ENCODE assay signal across 16 mouse cellular contexts in genomic region chr12:116763961-116764360, GRCm38 (mm10).
"Had no signal": no experiment of that assay in that cellular context is flagged by ENCODE, and none has a peak within 500 bp of the region (broad histone marks: within the 10 kb centered on the region; RNA-seq: fewer than 3 reads in every experiment).

No protein-coding gene starts in this region.

- DNase-seq: retina, postnatal 1 day; right cerebral cortex, adult 18-20 months; right cerebral cortex, postnatal 14 days; right cerebral cortex, postnatal 25 days; right cerebral cortex, postnatal 4 days; spleen, adult 18-20 months; thymus, adult 18-20 months; thymus, adult 2 months; thymus, postnatal 14 days; thymus, postnatal 25 days; thymus, postnatal 36 days; thymus, postnatal 4 days had no signal

- H3K27ac ChIP-seq: neural tube, embryonic 13.5 days; neural tube, embryonic 15.5 days; stomach, embryonic 15.5 days; stomach, postnatal 0 days had no signal

- H3K4me2 ChIP-seq: neural tube, embryonic 13.5 days; neural tube, embryonic 15.5 days; stomach, embryonic 15.5 days had no signal

- H3K4me3 ChIP-seq: neural tube, embryonic 13.5 days; neural tube, embryonic 15.5 days; stomach, embryonic 15.5 days had no signal

- H3K4me1 ChIP-seq: neural tube, embryonic 13.5 days; neural tube, embryonic 15.5 days; stomach, embryonic 15.5 days had no signal

- H3K9ac ChIP-seq: neural tube, embryonic 13.5 days; neural tube, embryonic 15.5 days; stomach, embryonic 15.5 days had no signal

- H3K36me3 ChIP-seq: neural tube, embryonic 13.5 days; neural tube, embryonic 15.5 days; stomach, embryonic 15.5 days had no signal

- H3K27me3 ChIP-seq: neural tube, embryonic 13.5 days; neural tube, embryonic 15.5 days; stomach, embryonic 15.5 days had no signal

- H3K9me3 ChIP-seq: neural tube, embryonic 13.5 days; neural tube, embryonic 15.5 days; stomach, embryonic 15.5 days had no signal
